Mouse (Mus musculus) stomach, postnatal 0 days (tissue): ENCODE data around the gene Tbata. TPM values are rescaled to one million over a fixed set of nuclear protein-coding genes. Genes with fewer than 3 reads are reported as not detected.

Source experiments
- ATAC-seq: fragments of 200-750 bp; cut with Nextera tagmentation; 2 replicates; pipeline ENCODE4 v1.8.0; 2017; ENCODE audit not compliant: low FRiP score, low TSS enrichment
- DNase-seq: peaks from one replicate; pipeline ENCODE4 v3.0.0-alpha.2; 2016; ENCODE audit warnings: low spot score
- H3K27ac ChIP-seq: fragments of 300-500 bp; sonication (generic); replicated peaks from 2 replicates; pipeline ENCODE4 v1.5.1; 2014; ENCODE audit warnings: mild to moderate bottlenecking, control low read depth
- H3K27me3 ChIP-seq: fragments of 300-500 bp; sonication (generic); 2 replicates; pipeline ENCODE4 v1.6.1; 2014; ENCODE audit warnings: low read length; ENCODE audit not compliant: control insufficient read depth, insufficient read depth
- H3K36me3 ChIP-seq: fragments of 300-500 bp; sonication (generic); 2 replicates; pipeline ENCODE4 v1.6.1; 2014; ENCODE audit warnings: low read length, mixed read lengths; ENCODE audit not compliant: control insufficient read depth, insufficient read depth
- H3K4me1 ChIP-seq: fragments of 300-500 bp; sonication (generic); replicated peaks from 2 replicates; pipeline ENCODE4 v1.6.1; 2014; ENCODE audit warnings: antibody characterized with exemption; ENCODE audit not compliant: control insufficient read depth, insufficient read depth
- H3K4me2 ChIP-seq: fragments of 300-500 bp; sonication (generic); replicated peaks from 2 replicates; pipeline ENCODE4 v1.6.1; 2014; ENCODE audit warnings: low read depth, mild to moderate bottlenecking, control low read depth, moderate library complexity
- H3K4me3 ChIP-seq: fragments of 300-500 bp; sonication (generic); 2 replicates; pipeline ENCODE4 v1.5.1; 2014; ENCODE audit warnings: low read depth, low read length, control low read depth
- H3K9ac ChIP-seq: fragments of 300-500 bp; sonication (generic); 2 replicates; pipeline ENCODE4 v1.6.1; 2014; ENCODE audit warnings: mild to moderate bottlenecking, low read length, control low read depth, mixed read lengths
- H3K9me3 ChIP-seq: fragments of 300-500 bp; sonication (generic); 2 replicates; pipeline ENCODE4 v1.6.1; 2016; ENCODE audit warnings: low read length; ENCODE audit not compliant: control insufficient read depth
- CTCF ChIP-seq: IDR thresholded peaks from 2 replicates; pipeline ENCODE4 v1.5.1; 2016; ENCODE audit warnings: antibody characterized with exemption, low read depth, mild to moderate bottlenecking, moderate library complexity
- EP300 ChIP-seq: optimal IDR thresholded peaks from 2 replicates; pipeline ENCODE3; 2016; ENCODE audit warnings: antibody characterized with exemption
- WGBS: fragments of 180-500 bp; shearing (Covaris S2); extraction: QIAGEN DNeasy Blood & Tissue Kit; methylation state at CpG from one replicate; pipeline ENCODE4 v1.1.7; 2014; 5-methylcytosine and 5-hydroxymethylcytosine counted together
- microRNA-seq: library from miRNA; unstranded; fragments of <30 nt; microRNA quantifications from one replicate; pipeline ENCODE4, GENCODE M21; 2016
- polyA plus RNA-seq: library from polyadenylated mRNA; unstranded; fragments of >200 nt; fragmentation: Nextera tagmentation; extraction: Ambion mirVana; gene quantifications from 2 replicates; pipeline ENCODE4 v1.2.1, GENCODE M21; 2015

Tbata gene
- polyA plus RNA-seq, 1 experiment from 2014 or later, result 0.29 TPM

DNA sequence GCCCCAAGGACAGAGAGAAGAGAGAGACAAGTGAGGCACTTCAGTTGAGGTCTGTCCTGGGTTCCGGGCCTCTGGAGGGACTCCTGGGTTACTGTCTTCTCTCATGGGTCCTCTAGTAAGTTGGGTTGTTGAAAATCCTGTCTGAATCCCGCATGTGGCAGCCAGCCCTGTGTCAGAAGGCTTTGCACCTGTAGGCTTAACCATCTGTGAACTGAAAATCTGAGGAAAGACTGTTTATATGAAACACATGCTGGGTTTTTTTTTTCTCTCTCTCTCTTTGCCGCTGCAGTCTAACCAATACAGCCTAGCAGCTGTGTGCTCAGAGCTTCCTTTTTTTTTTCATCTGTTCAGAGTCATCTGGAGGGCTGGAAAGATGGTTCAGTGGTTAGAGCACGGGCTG is 62.6 kb downstream of the Tbata start:
- H3K4me1 ChIP-seq, result 0 out of 2 replicates have a peak, but pooled peaks cover 3% of the 10 kb centered on the region
- H3K36me3 ChIP-seq, result no peaks in the 10 kb centered on the region
- H3K4me3 ChIP-seq, result no peak overlapping the region
- DNase-seq, result no peak
- H3K27me3 ChIP-seq, result no peaks in the 10 kb centered on the region
- no peak for TF ChIP-seq EP300
- no peak overlapping the region for H3K27ac ChIP-seq
- H3K4me2 ChIP-seq, result no peak overlapping the region
- WGBS, result 63% methylated on average over 4 of the region's 4 CpGs
- H3K9me3 ChIP-seq, result no peaks in the 10 kb centered on the region
- no peak for ATAC-seq
- no peak overlapping the region for H3K9ac ChIP-seq

DNA sequence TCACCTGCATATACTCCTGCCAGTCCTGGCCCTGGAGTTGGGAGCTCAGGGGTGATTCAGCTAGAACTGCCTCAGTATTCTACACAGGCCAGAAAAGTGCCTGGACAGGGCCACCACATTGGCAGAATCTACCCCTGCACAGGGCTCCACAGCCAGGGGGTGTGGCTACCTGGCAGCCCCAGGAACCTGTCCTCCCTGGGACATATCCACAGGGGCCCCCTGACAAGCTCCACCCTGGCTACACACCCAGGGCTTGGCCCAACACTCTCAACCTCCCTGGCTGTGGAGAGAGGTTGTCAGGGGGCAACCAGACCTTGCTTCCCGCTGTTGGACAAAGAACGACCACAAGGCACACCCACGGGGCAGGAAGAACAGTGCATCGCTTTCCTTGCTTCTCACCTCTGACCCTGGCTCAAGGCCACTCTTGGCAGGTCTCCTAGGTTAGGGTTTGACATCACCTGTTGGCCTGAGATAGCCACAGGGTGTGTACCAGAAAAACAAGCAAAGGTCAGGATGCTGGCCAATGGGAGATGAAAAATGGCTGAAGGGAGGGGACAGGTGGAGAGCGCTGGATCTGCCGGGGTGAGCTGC is 64.0 kb downstream of the Tbata start:
- Histone ChIP-seq H3K4me3 (no peak overlapping the region), H3K4me2 (no peak overlapping the region), H3K9ac (no peak overlapping the region), H3K36me3 (no peaks in the 10 kb centered on the region), H3K27me3 (no peaks in the 10 kb centered on the region), H3K27ac (no peak overlapping the region), H3K4me1 (0 out of 2 replicates have a peak, but pooled peaks cover 3% of the 10 kb centered on the region), H3K9me3 (no peaks in the 10 kb centered on the region)
- TF ChIP-seq CTCF (no peak), EP300 (no peak)
- WGBS, result 57% methylated on average over 6 of the region's 6 CpGs
- ATAC-seq, result peak; percentile 63
- DNase-seq, result peak; percentile 52

DNA sequence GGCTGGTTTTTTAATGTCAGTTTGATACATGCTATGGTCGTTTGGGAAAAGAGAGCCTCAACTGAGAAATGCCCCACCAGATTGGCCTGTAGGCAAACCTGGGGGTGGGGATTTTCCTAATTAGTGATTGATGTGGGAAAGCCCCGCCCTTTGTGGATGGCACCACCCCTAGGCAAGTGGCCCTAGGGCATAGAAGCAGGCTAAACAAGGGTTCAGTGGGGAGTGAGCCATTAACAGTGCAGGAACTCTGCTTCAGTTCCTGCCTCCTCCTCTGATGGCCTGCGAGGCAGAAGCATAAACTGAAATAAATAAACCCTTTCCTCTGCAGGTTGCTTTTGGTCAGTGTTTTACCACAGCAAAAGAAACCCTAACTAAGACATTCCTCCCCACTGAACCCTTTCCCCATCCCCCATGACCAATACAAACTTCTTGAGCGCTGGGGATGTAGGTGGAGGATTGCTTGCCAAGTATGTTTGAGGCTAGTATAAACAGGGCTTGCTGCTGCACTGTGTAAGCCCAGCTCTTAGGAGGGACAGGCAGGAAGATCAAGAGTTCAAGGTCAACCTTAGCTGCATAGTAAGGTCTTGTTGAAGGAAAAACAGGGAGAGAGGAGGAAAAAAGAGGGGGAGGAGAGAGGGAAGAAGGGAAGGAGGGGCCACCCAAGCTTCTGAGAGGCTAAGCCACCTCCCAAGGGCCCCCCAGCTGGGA is 65.1 kb downstream of the Tbata start:
- 0 out of 2 replicates have a peak, but pooled peaks cover 3% of the 10 kb centered on the region for H3K4me1 ChIP-seq
- H3K4me2 ChIP-seq, result no peak overlapping the region
- H3K9ac ChIP-seq, result no peak overlapping the region
- 50% methylated on average over 4 of the region's 4 CpGs for WGBS
- H3K27ac ChIP-seq, result no peak overlapping the region
- no peak overlapping the region for H3K4me3 ChIP-seq
- H3K36me3 ChIP-seq, result no peaks in the 10 kb centered on the region
- TF ChIP-seq CTCF (no peak), EP300 (no peak)
- H3K9me3 ChIP-seq, result no peaks in the 10 kb centered on the region
- no peaks in the 10 kb centered on the region for H3K27me3 ChIP-seq
- DNase-seq, result no peak
- ATAC-seq, result no peak

DNA sequence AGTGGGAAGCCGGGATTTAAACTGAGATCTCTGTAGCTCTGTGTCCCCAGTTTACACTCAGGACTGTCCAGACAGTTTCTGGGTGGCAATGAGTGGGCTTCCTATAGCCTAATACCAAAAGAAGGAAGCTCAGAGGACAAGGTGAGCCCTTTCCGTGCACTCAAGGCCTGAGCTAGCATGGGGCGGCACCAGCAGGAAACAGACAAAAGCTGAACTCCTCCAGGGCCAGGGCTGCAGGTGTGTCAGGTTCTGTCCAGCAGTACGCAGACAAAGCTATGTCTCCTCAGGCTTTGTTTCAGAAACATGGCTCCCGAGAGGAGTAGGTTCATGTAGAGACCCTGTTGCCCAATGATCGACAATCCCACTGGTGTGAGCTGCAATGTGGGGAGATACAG is 65.6 kb downstream of the Tbata start:
- no peak for DNase-seq
- H3K4me1 ChIP-seq, result 0 out of 2 replicates have a peak, but pooled peaks cover 3% of the 10 kb centered on the region
- TF ChIP-seq CTCF (no peak), EP300 (no peak)

More for the DNA sequence above, 65.6 kb downstream of the Tbata start:
- no peaks in the 10 kb centered on the region for H3K36me3 ChIP-seq
- H3K9ac ChIP-seq, result no peak overlapping the region
- no peak overlapping the region for H3K27ac ChIP-seq
- H3K4me2 ChIP-seq, result no peak overlapping the region
- H3K9me3 ChIP-seq, result no peaks in the 10 kb centered on the region
- ATAC-seq, result no peak
- no peak overlapping the region for H3K4me3 ChIP-seq
- H3K27me3 ChIP-seq, result no peaks in the 10 kb centered on the region
- 68% methylated on average over 6 of the region's 6 CpGs for WGBS

Small RNAs within 50 kb of the gene (microRNA-seq; reads per million reads assigned to microRNA genes)
- not detected for gene Gm44308

Other genes with a start within 250 kb of the Tbata start
- gene Pcbd1, start 82.6 kb upstream of the Tbata start, polyA plus RNA-seq, result 95.2 and 96.2 TPM in 2 replicates
- 25.0 and 26.6 TPM in 2 replicates for gene Sgpl1, start 24.3 kb upstream of the Tbata start, polyA plus RNA-seq
- 1.1 TPM in 2 replicates for gene Adamts14, start 101.5 kb downstream of the Tbata start, polyA plus RNA-seq
- gene Prf1, start 125.9 kb downstream of the Tbata start, polyA plus RNA-seq, result 0.05 TPM in 1 of 2 replicates, not detected in the other
- gene Pald1, start 211.6 kb downstream of the Tbata start, polyA plus RNA-seq, result 5.6 and 5.7 TPM in 2 replicates
- 0.05 TPM in 1 of 2 replicates, not detected in the other for gene Nodal, start 246.0 kb downstream of the Tbata start, polyA plus RNA-seq